Mouse (Mus musculus): ENCODE data around the gene Stk11.

DNA sequence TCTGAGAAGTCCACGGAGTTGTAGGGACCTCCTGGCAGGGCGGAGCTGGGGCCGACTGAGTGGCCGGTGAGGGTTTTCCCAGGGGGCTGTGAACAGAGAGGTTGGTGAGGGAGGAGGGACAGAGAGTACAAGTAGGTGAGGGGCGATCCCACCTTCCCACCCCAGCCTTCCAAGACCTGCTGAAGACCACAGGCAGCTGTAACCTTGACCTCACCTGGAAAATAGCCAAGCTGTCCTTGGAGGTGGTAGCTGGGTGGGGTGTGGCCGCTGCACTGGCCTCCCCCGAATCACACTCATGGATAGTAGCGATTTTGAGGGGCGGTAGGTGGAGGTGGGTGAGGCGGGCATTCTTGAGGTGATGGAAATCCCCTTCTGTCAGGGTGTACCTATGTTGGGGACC is 19.6 kb downstream of the Stk11 start:
- no peak for TF ChIP-seq CTCF (IDR thresholded peaks at IDR 0.05; ENCODE audit: low read depth, low read length)
- no peak for TF ChIP-seq POLR2A (IDR thresholded peaks at IDR 0.05; ENCODE audit: insufficient read depth, low read length)
- TF ChIP-seq EP300 (IDR thresholded peaks at IDR 0.05; ENCODE audit: insufficient read depth, low read depth, low read length), result no peak
